Mouse (Mus musculus): Measurements from ENCODE around the gene Usp8. TPM values are rescaled to one million over a fixed set of nuclear protein-coding genes. Genes with fewer than 3 reads are reported as not detected.

The Usp8 gene
- total and polyA plus RNA-seq, 3 experiments: 21.1 to 34.6 TPM; not detected in 1

GRCm38 (mm10) chr2:126712950-126713349 is 5.8 kb downstream of the Usp8 start:
- no peak overlapping the region for H3K27ac ChIP-seq (ENCODE audit: control insufficient read depth, low read depth, low read length)
- no peak overlapping the region for H3K9ac ChIP-seq (ENCODE audit: control insufficient read depth, low read depth, low read length, poor library complexity, severe bottlenecking)
- no peak overlapping the region for H3K4me3 ChIP-seq (ENCODE audit: control insufficient read depth in 1 of 2, insufficient read depth in 1 of 2, low read depth in 2 of 2, low read length in 2 of 2)
- TF ChIP-seq E2F4 (IDR thresholded peaks at IDR 0.05; ENCODE audit: borderline replicate concordance, low read depth, low read length) (no peak), MAX (IDR thresholded peaks at IDR 0.05; ENCODE audit: low read length) (no peak), CTCF (IDR thresholded peaks at IDR 0.05 in 2 of 3, conservative IDR thresholded peaks at IDR 0.05 in 1 of 3; ENCODE audit: control insufficient read depth in 1 of 3, insufficient read depth in 1 of 3, low read depth in 2 of 3, low read length in 3 of 3, poor library complexity in 1 of 3, severe bottlenecking in 1 of 3) (no peak), MYB (IDR thresholded peaks at IDR 0.05; ENCODE audit: low read depth, low read length) (no peak), ZNF384 (IDR thresholded peaks at IDR 0.05; ENCODE audit: low read depth, low read length) (no peak), TAL1 (IDR thresholded peaks at IDR 0.05; ENCODE audit: low read length) (no peak), ETS1 (IDR thresholded peaks at IDR 0.05; ENCODE audit: low read depth, low read length) (no peak), UBTF (IDR thresholded peaks at IDR 0.05; ENCODE audit: borderline replicate concordance, insufficient read depth, low read depth, low read length) (no peak), GABPA (IDR thresholded peaks at IDR 0.05; ENCODE audit: low read depth, low read length) (no peak), MYC (IDR thresholded peaks at IDR 0.05; ENCODE audit: low read depth, low read length) (no peak)
- peaks cover 3 to 6% of the 10 kb centered on the region in 2 experiments for H3K36me3 ChIP-seq (ENCODE audit: control insufficient read depth in 1 of 2, insufficient read depth in 2 of 2, low read length in 2 of 2)
- no peaks in the 10 kb centered on the region for H3K9me3 ChIP-seq (replicated peaks; ENCODE audit: insufficient read depth, low read length)
- H3K79me2 ChIP-seq (ENCODE audit: control insufficient read depth, insufficient read depth, low read length, poor library complexity): peaks cover 18% of the 10 kb centered on the region
- DNase-seq (ENCODE audit: low read depth, low spot score): peak; percentile 30
- H3K4me1 ChIP-seq (ENCODE audit: control insufficient read depth in 1 of 2, insufficient read depth in 2 of 2, low read length in 2 of 2): peaks cover 0 to 6% of the 10 kb centered on the region in 2 experiments; a peak in 3 of 4 replicates
- no peaks in the 10 kb centered on the region for H3K27me3 ChIP-seq (ENCODE audit: control insufficient read depth in 1 of 2, insufficient read depth in 2 of 2, low read length in 2 of 2)

- Histone ChIP-seq H3K4me1 (ENCODE audit: control insufficient read depth in 1 of 2, insufficient read depth in 2 of 2, low read length in 2 of 2) (no peaks in the 10 kb centered on the region), H3K4me3 (ENCODE audit: control insufficient read depth in 1 of 2, insufficient read depth in 1 of 2, low read depth in 2 of 2, low read length in 2 of 2) (no peak overlapping the region), H3K79me2 (ENCODE audit: control insufficient read depth, insufficient read depth, low read length, poor library complexity) (no peaks in the 10 kb centered on the region), H3K9me3 (replicated peaks; ENCODE audit: insufficient read depth, low read length) (no peaks in the 10 kb centered on the region), H3K27ac (ENCODE audit: control insufficient read depth, low read depth, low read length) (no peak overlapping the region), H3K27me3 (ENCODE audit: control insufficient read depth in 1 of 2, insufficient read depth in 2 of 2, low read length in 2 of 2) (no peaks in the 10 kb centered on the region), H3K36me3 (ENCODE audit: control insufficient read depth in 1 of 2, insufficient read depth in 2 of 2, low read length in 2 of 2) (peaks cover 0 to 9% of the 10 kb centered on the region in 2 experiments; a peak in 2 of 4 replicates), H3K9ac (ENCODE audit: control insufficient read depth, low read depth, low read length, poor library complexity, severe bottlenecking) (no peak overlapping the region)
- DNase-seq (ENCODE audit: low read depth, low spot score): no peak
- TF ChIP-seq ZKSCAN1 (IDR thresholded peaks at IDR 0.05; ENCODE audit: low read depth, low read length): no peak
- no peak for TF ChIP-seq NRF1 (IDR thresholded peaks at IDR 0.05; ENCODE audit: insufficient read depth, low read depth, low read length, poor library complexity, severe bottlenecking)
- TF ChIP-seq GATA1 (IDR thresholded peaks at IDR 0.05; ENCODE audit: low read depth, low read length): no peak
- TF ChIP-seq MXI1 (IDR thresholded peaks at IDR 0.05; ENCODE audit: low read depth, low read length): no peak
- no peak for TF ChIP-seq SIN3A (IDR thresholded peaks at IDR 0.05; ENCODE audit: low read length)
- TF ChIP-seq HCFC1 (IDR thresholded peaks at IDR 0.05; ENCODE audit: low read depth, low read length): no peak
- TF ChIP-seq KAT2A (conservative IDR thresholded peaks at IDR 0.05; ENCODE audit: low read depth, low read length): no peak
- no peak for TF ChIP-seq SMC3 (IDR thresholded peaks at IDR 0.05; ENCODE audit: low read depth, low read length)
- TF ChIP-seq MEF2A (IDR thresholded peaks at IDR 0.05; ENCODE audit: extremely low read depth, insufficient replicate concordance, low read depth, low read length, poor library complexity, severe bottlenecking): no peak
- TF ChIP-seq JUND (IDR thresholded peaks at IDR 0.05; ENCODE audit: low read depth, low read length): no peak
- no peak for TF ChIP-seq NELFE (IDR thresholded peaks at IDR 0.05; ENCODE audit: low read depth, low read length)
- no peak for TF ChIP-seq ELF1 (IDR thresholded peaks at IDR 0.05; ENCODE audit: low read depth, low read length)
- no peak for TF ChIP-seq CHD1 (IDR thresholded peaks at IDR 0.05; ENCODE audit: low read depth, low read length)
- TF ChIP-seq MAFK (IDR thresholded peaks at IDR 0.05; ENCODE audit: borderline replicate concordance, low read depth, low read length): no peak
- TF ChIP-seq MAX (IDR thresholded peaks at IDR 0.05; ENCODE audit: low read length): no peak
Measured at GRCm38 (mm10) chr2:126729207-126729606, 22.1 kb downstream of the Usp8 start.
